Mouse (Mus musculus) CH12.LX (cell line): ENCODE data around the gene Tm7sf2.

Source experiments
- CTCF ChIP-seq, 2 experiments: IDR thresholded peaks in 1 of 2; conservative IDR thresholded peaks in 1 of 2; 2 replicates each; pipeline ENCODE4 v1.5.1; 2011 to 2012; ENCODE audit warnings: low read depth in 2 of 2, low read length in 2 of 2, improper control_type of control experiment in 1 of 2, inconsistent platforms in 1 of 2, mild to moderate bottlenecking in 1 of 2, moderate library complexity in 1 of 2
- E2F4 ChIP-seq: IDR thresholded peaks from 2 replicates; pipeline ENCODE4 v1.6.1; 2011; ENCODE audit warnings: low read depth, low read length, improper control_type of control experiment; ENCODE audit not compliant: insufficient replicate concordance
- ETS1 ChIP-seq: conservative IDR thresholded peaks from 2 replicates; pipeline ENCODE4 v1.6.1; 2012; ENCODE audit warnings: low read depth, mild to moderate bottlenecking, inconsistent platforms, low read length, improper control_type of control experiment, moderate library complexity
- POLR2A ChIP-seq: IDR thresholded peaks from 2 replicates; pipeline ENCODE4 v1.6.1; 2011; ENCODE audit warnings: low read depth, mild to moderate bottlenecking, improper control_type of control experiment, low read length

GRCm38 (mm10) chr19:6029426-6029825, 38.7 kb downstream of the Tm7sf2 start:
- TF ChIP-seq CTCF (conservative IDR thresholded peaks at IDR 0.05 in 1 of 2, IDR thresholded peaks at IDR 0.05 in 1 of 2; ENCODE audit: low read depth in 2 of 2, low read length in 2 of 2) (no peak), ETS1 (no peak), POLR2A (no peak), E2F4 (no peak)
